Mouse (Mus musculus) frontal cortex, postnatal 14 days (tissue): Measurements from ENCODE around the gene Jph3.

Source experiments
- DNase-seq, 2 experiments: peaks; one replicate each; pipeline ENCODE4 v3.0.0; 2022; ENCODE audit warnings: low spot score in 2 of 2

Jph3 gene

GRCm38 (mm10) chr8:121729323-121729722 is at the start of gene Jph3:
Gene Jph3 (plus strand): TSS chr8:121729623.
- DNase-seq = no peak

GRCm38 (mm10) chr8:121680896-121681295 is 48.5 kb upstream of the Jph3 start:
- DNase-seq = no peak

- DNase-seq = no peak
Observed at GRCm38 (mm10) chr8:121681457-121681856, 48.0 kb upstream of the Jph3 start.

- no peak for DNase-seq
Observed at GRCm38 (mm10) chr8:121683083-121683832, 46.2 kb upstream of the Jph3 start.

- no peak for DNase-seq
Observed at GRCm38 (mm10) chr8:121685419-121685818, 44.0 kb upstream of the Jph3 start.

- peak; percentile 59 to 64 for DNase-seq
Observed at GRCm38 (mm10) chr8:121687455-121688161, 41.8 kb upstream of the Jph3 start.

GRCm38 (mm10) chr8:121688496-121688895 is 40.9 kb upstream of the Jph3 start:
- no peak for DNase-seq

GRCm38 (mm10) chr8:121694453-121694852 is 35.0 kb upstream of the Jph3 start:
- DNase-seq = no peak

GRCm38 (mm10) chr8:121695585-121696184 is 33.7 kb upstream of the Jph3 start:
- DNase-seq = no peak

- no peak for DNase-seq
Observed at GRCm38 (mm10) chr8:121697735-121698614, 31.4 kb upstream of the Jph3 start.

GRCm38 (mm10) chr8:121698615-121699101 is 30.8 kb upstream of the Jph3 start:
- DNase-seq = no peak

GRCm38 (mm10) chr8:121699936-121700335 is 29.5 kb upstream of the Jph3 start:
- no peak for DNase-seq

- DNase-seq = no peak
Observed at GRCm38 (mm10) chr8:121705174-121705573, 24.2 kb upstream of the Jph3 start.

GRCm38 (mm10) chr8:121706956-121707355 is 22.5 kb upstream of the Jph3 start:
- no peak for DNase-seq

GRCm38 (mm10) chr8:121708406-121708805 is 21.0 kb upstream of the Jph3 start:
- no peak for DNase-seq

- no peak for DNase-seq
Observed at GRCm38 (mm10) chr8:121717502-121717901, 11.9 kb upstream of the Jph3 start.

- DNase-seq = peak; percentile 88 to 91
Observed at GRCm38 (mm10) chr8:121717982-121718425, 11.4 kb upstream of the Jph3 start.

GRCm38 (mm10) chr8:121718925-121719324 is 10.5 kb upstream of the Jph3 start:
- no peak for DNase-seq

- DNase-seq = no peak
Observed at GRCm38 (mm10) chr8:121721072-121721471, 8.4 kb upstream of the Jph3 start.

GRCm38 (mm10) chr8:121723846-121724245 is 5.6 kb upstream of the Jph3 start:
- no peak for DNase-seq

- DNase-seq = no peak
Observed at GRCm38 (mm10) chr8:121727164-121727563, 2.3 kb upstream of the Jph3 start.

- DNase-seq = no peak
Observed at GRCm38 (mm10) chr8:121729754-121730153, 331 bp downstream of the Jph3 start.
